Mouse (Mus musculus) stomach, embryonic 14.5 days (tissue): ENCODE data around the gene Ttc6. TPM values are rescaled to one million over a fixed set of nuclear protein-coding genes. Genes with fewer than 3 reads are reported as not detected.
A peak's percentile ranks its signal among the peaks of the same experiment; 100 is the strongest.

Experiments used
- ATAC-seq: fragments of 200-750 bp; cut with Nextera tagmentation; 2 replicates; pipeline ENCODE4 v1.8.0; 2017; ENCODE audit warnings: low read depth, moderate TSS enrichment; ENCODE audit not compliant: insufficient number of reproducible peaks, insufficient read depth, low FRiP score
- H3K27ac ChIP-seq: fragments of 300-500 bp; sonication (generic); 2 replicates; pipeline ENCODE4 v1.5.1; 2014; ENCODE audit warnings: mild to moderate bottlenecking, low read length, moderate library complexity, mixed read lengths
- H3K27me3 ChIP-seq: fragments of 300-500 bp; sonication (generic); 2 replicates; pipeline ENCODE4 v1.6.1; 2014; ENCODE audit warnings: low read length, control low read depth, mixed read lengths; ENCODE audit not compliant: control insufficient read depth, insufficient read depth
- H3K36me3 ChIP-seq: fragments of 300-500 bp; sonication (generic); 2 replicates; pipeline ENCODE4 v1.6.1; 2014; ENCODE audit warnings: mild to moderate bottlenecking, control low read depth, low read length, moderate library complexity, mixed read lengths; ENCODE audit not compliant: control insufficient read depth, insufficient read depth
- H3K4me1 ChIP-seq: fragments of 300-500 bp; sonication (generic); 2 replicates; pipeline ENCODE4 v1.6.1; 2014; ENCODE audit warnings: low read length, control low read depth, mixed read lengths; ENCODE audit not compliant: control insufficient read depth, insufficient read depth
- H3K4me2 ChIP-seq: fragments of 300-500 bp; sonication (generic); replicated peaks from 2 replicates; pipeline ENCODE4 v1.6.1; 2014; ENCODE audit warnings: low read depth, low read length, control low read depth
- H3K4me3 ChIP-seq: fragments of 300-500 bp; sonication (generic); 2 replicates; pipeline ENCODE4 v1.5.1; 2014; ENCODE audit warnings: low read depth, low read length, control low read depth
- H3K9ac ChIP-seq: fragments of 300-500 bp; sonication (generic); replicated peaks from 2 replicates; pipeline ENCODE4 v1.6.1; 2014; ENCODE audit warnings: low read depth, mild to moderate bottlenecking, control low read depth, low read length, moderate library complexity, mixed read lengths
- H3K9me3 ChIP-seq: fragments of 300-500 bp; sonication (generic); 2 replicates; pipeline ENCODE4 v1.6.1; 2016; ENCODE audit warnings: low read depth, low read length, control low read depth; ENCODE audit not compliant: control insufficient read depth
- whole genome bisulfite sequencing: fragments of 180-500 bp; shearing (Covaris S2); extraction: QIAGEN DNeasy Blood & Tissue Kit; methylation state at CpG from one replicate; pipeline ENCODE4 v1.1.7; 2014; 5-methylcytosine and 5-hydroxymethylcytosine counted together
- polyA plus RNA-seq: library from polyadenylated mRNA; unstranded; fragments of >200 nt; fragmentation: Nextera tagmentation; extraction: Ambion mirVana; gene quantifications from 2 replicates; pipeline ENCODE4 v1.2.1, GENCODE M21; 2014

Ttc6 gene
- polyA plus RNA-seq, 1 experiment from 2014 or later, result 11.4 TPM

DNA sequence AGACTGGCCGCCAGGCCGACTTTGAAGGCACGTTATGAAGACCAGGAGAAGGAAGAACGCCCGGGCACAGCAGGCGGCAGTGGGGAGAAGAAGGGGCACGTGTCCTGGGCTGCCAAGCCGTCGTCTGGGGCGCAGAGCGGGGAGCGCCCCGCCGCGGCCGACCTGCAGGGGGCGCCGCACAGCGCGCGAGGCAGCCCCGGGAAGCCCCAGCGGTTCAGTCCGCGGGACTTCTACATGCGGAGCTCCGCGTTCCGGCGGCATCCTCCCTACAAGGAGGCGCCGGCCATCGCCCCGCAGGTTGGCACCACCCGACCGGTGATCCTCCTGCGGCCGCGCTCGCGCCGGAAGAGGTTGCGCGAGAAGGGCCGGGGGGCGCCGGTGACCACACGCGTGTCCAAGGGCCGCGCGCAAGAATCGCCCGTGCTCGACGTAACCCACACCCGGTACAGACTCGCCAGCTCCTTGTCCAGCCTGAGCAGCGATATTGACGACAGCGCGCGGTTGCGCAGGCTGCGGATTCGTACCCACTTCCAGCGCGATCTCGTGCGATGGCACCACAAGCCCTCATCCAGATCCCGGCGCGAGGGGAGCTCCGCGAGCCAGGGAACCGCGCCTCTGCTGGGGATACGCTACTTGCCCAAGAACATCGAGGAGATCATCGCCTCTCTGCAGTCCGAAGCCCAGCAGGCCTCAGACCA lies 12.2 kb downstream of the Ttc6 start:
- Histone ChIP-seq H3K9me3 (no peaks in the 10 kb centered on the region; the same call in 1 of the 2 replicates), H3K9ac (peak overlapping the region; percentile 48), H3K36me3 (no peaks in the 10 kb centered on the region), H3K27ac (no peak overlapping the region), H3K4me3 (peak overlapping the region; percentile 44), H3K4me2 (peak overlapping the region; percentile 78), H3K4me1 (no peaks in the 10 kb centered on the region), H3K27me3 (no peaks in the 10 kb centered on the region)
- 5% methylated on average over 79 of the region's 81 CpGs for WGBS
- ATAC-seq, result peak; percentile 78; the same call in 1 of the 2 replicates

DNA sequence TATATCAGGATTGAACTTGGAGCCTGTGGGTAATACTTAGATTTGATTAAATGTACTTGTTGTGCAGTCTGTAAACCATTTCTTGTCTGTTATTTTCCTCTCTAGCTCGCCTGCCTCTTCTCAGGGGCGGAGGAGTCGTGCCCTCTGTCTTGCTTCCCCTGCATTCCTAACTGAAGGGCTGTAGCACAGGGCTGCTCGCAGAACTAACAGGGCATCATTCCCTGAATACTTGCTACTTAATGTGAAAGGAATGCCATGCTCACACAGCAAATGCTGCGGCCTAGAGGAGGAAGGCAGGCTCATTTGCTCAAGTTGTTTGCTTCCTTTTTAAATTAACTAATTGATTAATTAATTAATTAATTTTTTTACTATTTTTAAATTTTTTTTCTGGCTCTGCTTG lies 43.7 kb downstream of the Ttc6 start:
- Histone ChIP-seq H3K4me3 (no peak overlapping the region), H3K4me2 (no peak overlapping the region), H3K27ac (no peak overlapping the region), H3K4me1 (no peaks in the 10 kb centered on the region), H3K36me3 (no peaks in the 10 kb centered on the region), H3K9ac (no peak overlapping the region), H3K27me3 (no peaks in the 10 kb centered on the region), H3K9me3 (no peaks in the 10 kb centered on the region)
- WGBS, result 33% methylated on average over 5 of the region's 5 CpGs
- ATAC-seq, result no peak

GRCm38 (mm10) chr12:57615137-57615536 lies 51.2 kb downstream of the Ttc6 start:
- Histone ChIP-seq H3K4me3 (no peak overlapping the region), H3K4me2 (no peak overlapping the region), H3K9ac (no peak overlapping the region), H3K36me3 (no peaks in the 10 kb centered on the region), H3K9me3 (no peaks in the 10 kb centered on the region), H3K27ac (no peak overlapping the region), H3K27me3 (no peaks in the 10 kb centered on the region), H3K4me1 (no peaks in the 10 kb centered on the region)
- ATAC-seq, result peak; percentile 63; the same call in 1 of the 2 replicates
- WGBS, result 65% methylated on average over 4 of the region's 4 CpGs

GRCm38 (mm10) chr12:57622030-57622429 lies 58.1 kb downstream of the Ttc6 start:
- no peaks in the 10 kb centered on the region for H3K27me3 ChIP-seq
- ATAC-seq, result no peak
- H3K4me3 ChIP-seq, result no peak overlapping the region
- no peak overlapping the region for H3K9ac ChIP-seq
- no peaks in the 10 kb centered on the region for H3K4me1 ChIP-seq
- H3K36me3 ChIP-seq, result no peaks in the 10 kb centered on the region
- H3K9me3 ChIP-seq, result no peaks in the 10 kb centered on the region
- H3K4me2 ChIP-seq, result no peak overlapping the region
- WGBS, result 67% methylated on average over 5 of the region's 5 CpGs
- no peak overlapping the region for H3K27ac ChIP-seq

GRCm38 (mm10) chr12:57623264-57623663 lies 59.4 kb downstream of the Ttc6 start:
- no peaks in the 10 kb centered on the region for H3K27me3 ChIP-seq
- peak overlapping the region; percentile 27; the same call in 1 of the 2 replicates for H3K27ac ChIP-seq
- H3K4me3 ChIP-seq, result no peak overlapping the region
- no peaks in the 10 kb centered on the region for H3K4me1 ChIP-seq
- no peaks in the 10 kb centered on the region for H3K36me3 ChIP-seq
- H3K4me2 ChIP-seq, result peak overlapping the region; percentile 12
- ATAC-seq, result no peak
- 23% methylated on average over 7 of the region's 7 CpGs for WGBS
- H3K9me3 ChIP-seq, result no peaks in the 10 kb centered on the region
- H3K9ac ChIP-seq, result no peak overlapping the region

DNA sequence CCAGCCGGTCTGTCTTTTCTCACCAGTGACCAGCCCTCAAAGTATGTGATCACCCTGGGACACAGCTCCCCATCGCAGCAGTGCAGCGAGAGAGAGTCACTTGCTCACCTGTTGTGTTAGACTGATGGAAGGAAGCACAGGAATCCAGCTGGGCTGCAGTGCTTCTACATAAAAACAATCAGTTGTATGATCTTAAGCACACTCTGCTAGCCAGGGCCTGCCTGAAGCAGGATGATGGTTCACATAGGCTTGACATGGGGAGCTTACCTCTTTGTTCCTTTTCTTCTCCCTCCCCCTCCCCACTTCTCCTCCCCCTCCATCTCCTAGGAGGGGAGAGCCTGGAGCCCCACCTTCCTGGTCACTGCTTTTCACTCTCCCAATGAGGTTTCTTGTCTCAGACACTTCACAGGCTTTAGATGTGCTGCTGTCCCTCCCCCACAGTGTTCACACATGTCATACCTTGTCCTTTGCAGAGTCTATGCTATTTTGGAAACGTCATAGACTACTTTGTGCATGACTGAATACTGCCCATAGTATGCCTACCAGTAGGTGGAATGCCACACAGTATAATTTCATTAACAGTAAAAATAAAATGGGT lies 60.2 kb downstream of the Ttc6 start:
- H3K4me2 ChIP-seq, result no peak overlapping the region
- H3K9ac ChIP-seq, result no peak overlapping the region
- no peak overlapping the region for H3K4me3 ChIP-seq
- H3K4me1 ChIP-seq, result no peaks in the 10 kb centered on the region
- H3K27ac ChIP-seq, result peak overlapping the region; percentile 52; the same call in 1 of the 2 replicates
- peak; percentile 81 for ATAC-seq
- no peaks in the 10 kb centered on the region for H3K36me3 ChIP-seq
- 22% methylated on average over 4 of the region's 4 CpGs for WGBS
- H3K27me3 ChIP-seq, result no peaks in the 10 kb centered on the region
- H3K9me3 ChIP-seq, result no peaks in the 10 kb centered on the region

- Histone ChIP-seq H3K27ac (no peak overlapping the region), H3K9me3 (no peaks in the 10 kb centered on the region), H3K36me3 (no peaks in the 10 kb centered on the region), H3K4me3 (no peak overlapping the region), H3K4me1 (no peaks in the 10 kb centered on the region), H3K4me2 (no peak overlapping the region), H3K27me3 (no peaks in the 10 kb centered on the region), H3K9ac (no peak overlapping the region)
- ATAC-seq, result no peak
- WGBS, result 82% methylated on average over 4 of the region's 4 CpGs
Measured at GRCm38 (mm10) chr12:57650011-57650410, 86.1 kb downstream of the Ttc6 start.

- Histone ChIP-seq H3K36me3 (no peaks in the 10 kb centered on the region), H3K9me3 (no peaks in the 10 kb centered on the region), H3K27ac (no peak overlapping the region), H3K27me3 (no peaks in the 10 kb centered on the region), H3K4me1 (no peaks in the 10 kb centered on the region), H3K9ac (no peak overlapping the region), H3K4me2 (no peak overlapping the region), H3K4me3 (no peak overlapping the region)
- 65% methylated on average over 8 of the region's 8 CpGs for WGBS
- ATAC-seq, result no peak
Measured at GRCm38 (mm10) chr12:57650677-57651076, 86.8 kb downstream of the Ttc6 start.
